Mouse (Mus musculus): Measurements from ENCODE around the gene Ttll4.

DNA sequence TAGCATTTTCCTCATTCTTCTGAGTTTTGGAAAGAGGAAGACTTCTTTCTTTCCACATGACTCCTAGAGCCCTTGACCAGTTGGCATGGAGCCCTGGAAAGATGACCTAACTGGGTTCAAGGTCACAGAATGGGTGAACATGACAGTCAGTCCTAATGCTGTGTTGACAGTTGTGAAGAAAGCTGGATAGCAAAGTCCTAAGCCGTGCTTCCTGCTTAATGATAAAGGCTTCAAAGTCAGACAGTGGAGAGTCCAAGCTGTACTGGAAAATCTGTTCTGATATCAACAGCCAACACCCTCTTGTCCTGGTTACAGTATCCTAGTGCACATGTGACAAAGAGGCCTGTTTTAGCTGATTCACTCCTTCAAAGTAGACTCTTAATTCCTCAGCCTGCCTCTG lies 37.2 kb downstream of the Ttll4 start:
- TF ChIP-seq GATA1 (IDR thresholded peaks at IDR 0.05; ENCODE audit: low read length) (no peak), TAL1 (IDR thresholded peaks at IDR 0.05; ENCODE audit: low read length) (no peak)
